Mouse (Mus musculus): Measurements from ENCODE around the gene Sh3tc1.
A peak's percentile ranks its signal among the peaks of the same experiment; 100 is the strongest.

Gene Sh3tc1

GRCm38 (mm10) chr5:35739536-35740278 is at the start of gene Sh3tc1:
Gene Sh3tc1 (minus strand): TSS chr5:35739987.
- DNase-seq (ENCODE audit: low spot score in 2 of 2), result no peak

- no peak for DNase-seq (ENCODE audit: low spot score in 2 of 2)
Observed at GRCm38 (mm10) chr5:35788719-35789118, 48.9 kb upstream of the Sh3tc1 start.

- peak; percentile 55 to 77 for DNase-seq (ENCODE audit: low spot score in 2 of 2)
Observed at GRCm38 (mm10) chr5:35787847-35788246, 48.1 kb upstream of the Sh3tc1 start.

GRCm38 (mm10) chr5:35785853-35786252 is 46.1 kb upstream of the Sh3tc1 start:
- no peak for DNase-seq (ENCODE audit: low spot score in 2 of 2)

- no peak for DNase-seq (ENCODE audit: low spot score in 2 of 2)
Observed at GRCm38 (mm10) chr5:35782648-35783180, 42.9 kb upstream of the Sh3tc1 start.

- DNase-seq (ENCODE audit: low spot score in 2 of 2), result no peak
Observed at GRCm38 (mm10) chr5:35781116-35781515, 41.3 kb upstream of the Sh3tc1 start.

- DNase-seq (ENCODE audit: low spot score in 2 of 2), result no peak
Observed at GRCm38 (mm10) chr5:35774137-35774424, 34.3 kb upstream of the Sh3tc1 start.

- no peak for DNase-seq (ENCODE audit: low spot score in 2 of 2)
Observed at GRCm38 (mm10) chr5:35773274-35774136, 33.7 kb upstream of the Sh3tc1 start.

- no peak for DNase-seq (ENCODE audit: low spot score in 2 of 2)
Observed at GRCm38 (mm10) chr5:35770891-35771663, 31.3 kb upstream of the Sh3tc1 start.

- no peak for DNase-seq (ENCODE audit: low spot score in 2 of 2)
Observed at GRCm38 (mm10) chr5:35770246-35770645, 30.5 kb upstream of the Sh3tc1 start.

- DNase-seq (ENCODE audit: low spot score in 2 of 2), result no peak
Observed at GRCm38 (mm10) chr5:35768997-35769396, 29.2 kb upstream of the Sh3tc1 start.

- no peak for DNase-seq (ENCODE audit: low spot score in 2 of 2)
Observed at GRCm38 (mm10) chr5:35768525-35768924, 28.7 kb upstream of the Sh3tc1 start.

- DNase-seq (ENCODE audit: low spot score in 2 of 2), result no peak
Observed at GRCm38 (mm10) chr5:35765909-35766308, 26.1 kb upstream of the Sh3tc1 start.

GRCm38 (mm10) chr5:35762850-35763249 is 23.1 kb upstream of the Sh3tc1 start:
- DNase-seq (ENCODE audit: low spot score in 2 of 2), result no peak

GRCm38 (mm10) chr5:35762388-35762787 is 22.6 kb upstream of the Sh3tc1 start:
- no peak for DNase-seq (ENCODE audit: low spot score in 2 of 2)

GRCm38 (mm10) chr5:35761323-35761722 is 21.5 kb upstream of the Sh3tc1 start:
- DNase-seq (ENCODE audit: low spot score in 2 of 2), result no peak

GRCm38 (mm10) chr5:35758081-35759053 is 18.6 kb upstream of the Sh3tc1 start:
- DNase-seq (ENCODE audit: low spot score in 2 of 2), result peak; percentile 59 to 76

GRCm38 (mm10) chr5:35757639-35758001 is 17.8 kb upstream of the Sh3tc1 start, which contains the start of gene Ablim2:
Gene Ablim2 (plus strand): TSS chr5:35757880.
- peak; percentile 96 for DNase-seq (ENCODE audit: low spot score in 2 of 2)

- DNase-seq (ENCODE audit: low spot score in 2 of 2), result peak; percentile 75 to 82
Observed at GRCm38 (mm10) chr5:35756997-35757638, 17.3 kb upstream of the Sh3tc1 start.

- no peak for DNase-seq (ENCODE audit: low spot score in 2 of 2)
Observed at GRCm38 (mm10) chr5:35756020-35756419, 16.2 kb upstream of the Sh3tc1 start.
